Mouse (Mus musculus) induced T-regulatory cell, adult 2 months (primary cell): ENCODE data around the gene Lyrm4.

Experiments used
- DNase-seq: peaks from one replicate; pipeline ENCODE4 v3.0.0-alpha.2; 2012; ENCODE audit warnings: low read depth

Gene Lyrm4

GRCm38 (mm10) chr13:36105591-36105990 is 11.7 kb downstream of the Lyrm4 start:
- no peak for DNase-seq

- no peak for DNase-seq
These were observed 20.5 kb downstream of the Lyrm4 start for GRCm38 (mm10) chr13:36096684-36097383.

- DNase-seq = peak; percentile 35
These were observed 29.2 kb downstream of the Lyrm4 start for GRCm38 (mm10) chr13:36088168-36088567.

GRCm38 (mm10) chr13:36087427-36087826 is 29.9 kb downstream of the Lyrm4 start:
- no peak for DNase-seq

- DNase-seq = no peak
These were observed 30.5 kb downstream of the Lyrm4 start for GRCm38 (mm10) chr13:36086608-36087391.

GRCm38 (mm10) chr13:36085971-36086370 is 31.4 kb downstream of the Lyrm4 start:
- no peak for DNase-seq

- no peak for DNase-seq
These were observed 32.6 kb downstream of the Lyrm4 start for GRCm38 (mm10) chr13:36084701-36085100.

GRCm38 (mm10) chr13:36081591-36081990 is 35.7 kb downstream of the Lyrm4 start:
- no peak for DNase-seq

- DNase-seq = no peak
These were observed 42.8 kb downstream of the Lyrm4 start for GRCm38 (mm10) chr13:36074484-36074883.

GRCm38 (mm10) chr13:36066676-36067075 is 50.6 kb downstream of the Lyrm4 start:
- no peak for DNase-seq

GRCm38 (mm10) chr13:36057489-36057888 is 59.8 kb downstream of the Lyrm4 start:
- no peak for DNase-seq

GRCm38 (mm10) chr13:36056925-36057324 is 60.4 kb downstream of the Lyrm4 start:
- DNase-seq = no peak

- DNase-seq = no peak
These were observed 60.8 kb downstream of the Lyrm4 start for GRCm38 (mm10) chr13:36056509-36056908.

GRCm38 (mm10) chr13:36035528-36035927 is 81.8 kb downstream of the Lyrm4 start:
- DNase-seq = no peak

GRCm38 (mm10) chr13:36031959-36032358 is 85.4 kb downstream of the Lyrm4 start:
- no peak for DNase-seq

- DNase-seq = peak; percentile 85
These were observed 97.7 kb downstream of the Lyrm4 start for GRCm38 (mm10) chr13:36019309-36020274.

GRCm38 (mm10) chr13:36018017-36018416 is 99.3 kb downstream of the Lyrm4 start:
- no peak for DNase-seq

GRCm38 (mm10) chr13:36015636-36016035 is 101.7 kb downstream of the Lyrm4 start:
- DNase-seq = no peak

- DNase-seq = no peak
These were observed 107.3 kb downstream of the Lyrm4 start for GRCm38 (mm10) chr13:36009981-36010380.

- DNase-seq = no peak
These were observed 116.5 kb downstream of the Lyrm4 start for GRCm38 (mm10) chr13:36000798-36001197.

GRCm38 (mm10) chr13:35997606-35998005 is 119.7 kb downstream of the Lyrm4 start:
- no peak for DNase-seq
